Mouse (Mus musculus) left cerebral cortex, postnatal 25 days (tissue): ENCODE data around the gene Dync1li2. TPM values are rescaled to one million over a fixed set of nuclear protein-coding genes. Genes with fewer than 3 reads are reported as not detected.

Experiments
- DNase-seq, 2 experiments: peaks; one replicate each; pipeline ENCODE4 v3.0.0; 2022; ENCODE audit warnings: low spot score in 2 of 2, mixed read lengths in 1 of 2
- intact Hi-C: fragments of 180-260 bp; cut with DNase I; formaldehyde crosslinking; loops from one replicate; pipeline ENCODE4 v1.15.1; 2025
- total RNA-seq, 2 experiments: library from RNA; stranded (reverse); gene quantifications; 2 replicates each; pipeline ENCODE4 v1.2.3; 2021

Gene Dync1li2
- total RNA-seq, 2 experiments from 2014 or later: 267 to 283 TPM

GRCm38 (mm10) chr8:104427703-104428102 lies 15.1 kb downstream of the Dync1li2 start:
- intact Hi-C loops: no loop called here

GRCm38 (mm10) chr8:104422313-104422712 lies 20.5 kb downstream of the Dync1li2 start:
- intact Hi-C loops: no loop called here
- no peak for DNase-seq

More at GRCm38 (mm10) chr8:104427703-104428102, 15.1 kb downstream of the Dync1li2 start:
- DNase-seq: no peak

- intact Hi-C loops: no loop called here
Measured at GRCm38 (mm10) chr8:104416022-104416421, 26.8 kb downstream of the Dync1li2 start.

GRCm38 (mm10) chr8:104414204-104414603 lies 28.6 kb downstream of the Dync1li2 start:
- intact Hi-C loops: no loop called here
- DNase-seq: no peak

More at GRCm38 (mm10) chr8:104416022-104416421, 26.8 kb downstream of the Dync1li2 start:
- no peak for DNase-seq

GRCm38 (mm10) chr8:104413770-104414169 lies 29.1 kb downstream of the Dync1li2 start:
- DNase-seq: no peak

GRCm38 (mm10) chr8:104412805-104413532 lies 29.9 kb downstream of the Dync1li2 start:
- intact Hi-C loops: loop anchor here (2.0 kb wide), 1 partner anchor 22 kb away; no protein-coding TSS in a partner anchor

More at GRCm38 (mm10) chr8:104413770-104414169, 29.1 kb downstream of the Dync1li2 start:
- intact Hi-C loops: loop anchor here (2.0 kb wide), 1 partner anchor 21 kb away; no protein-coding TSS in a partner anchor

GRCm38 (mm10) chr8:104411972-104412371 lies 30.9 kb downstream of the Dync1li2 start:
- intact Hi-C loops: loop anchor here (2.0 kb wide), 1 partner anchor 23 kb away; no protein-coding TSS in a partner anchor
- DNase-seq: no peak

More at GRCm38 (mm10) chr8:104412805-104413532, 29.9 kb downstream of the Dync1li2 start:
- peak in 1 of 2 experiments; percentile 66 for DNase-seq

- intact Hi-C loops: no loop called here
- DNase-seq: peak; percentile 80 to 96
Measured at GRCm38 (mm10) chr8:104411468-104411867, 31.4 kb downstream of the Dync1li2 start.

GRCm38 (mm10) chr8:104410628-104411273 lies 32.1 kb downstream of the Dync1li2 start:
- intact Hi-C loops: no loop called here
- peak in 1 of 2 experiments; percentile 90 for DNase-seq

- DNase-seq: peak in 1 of 2 experiments; percentile 37
- intact Hi-C loops: no loop called here
Measured at GRCm38 (mm10) chr8:104408328-104409110, 34.3 kb downstream of the Dync1li2 start.

GRCm38 (mm10) chr8:104406340-104407128 lies 36.3 kb downstream of the Dync1li2 start:
- no peak for DNase-seq
- intact Hi-C loops: no loop called here

- DNase-seq: no peak
- intact Hi-C loops: no loop called here
Measured at GRCm38 (mm10) chr8:104405430-104406187, 37.2 kb downstream of the Dync1li2 start.

- no peak for DNase-seq
- intact Hi-C loops: no loop called here
Measured at GRCm38 (mm10) chr8:104403596-104403995, 39.3 kb downstream of the Dync1li2 start.

GRCm38 (mm10) chr8:104395703-104396357 lies 47.0 kb downstream of the Dync1li2 start, which contains the start of gene Cmtm4:
TSS of gene Cmtm4 (minus strand) at chr8:104395807.
- intact Hi-C loops: loop anchor here (2.0 kb wide), 2 partner anchors 17 to 39 kb away; no protein-coding TSS in a partner anchor
- no peak for DNase-seq

GRCm38 (mm10) chr8:104394801-104395702 lies 47.8 kb downstream of the Dync1li2 start:
- peak; percentile 55 to 60 for DNase-seq
- intact Hi-C loops: loop anchor here (2.0 kb wide), 2 partner anchors 16 to 40 kb away; no protein-coding TSS in a partner anchor

GRCm38 (mm10) chr8:104393767-104394166 lies 49.1 kb downstream of the Dync1li2 start:
- intact Hi-C loops: loop anchor here (2.0 kb wide), 2 partner anchors 15 to 41 kb away; no protein-coding TSS in a partner anchor
- DNase-seq: no peak
